Mouse (Mus musculus): ENCODE data around the gene Srsf10. TPM values are rescaled to one million over a fixed set of nuclear protein-coding genes. Genes with fewer than 3 reads are reported as not detected.

The Srsf10 gene
- polyA plus RNA-seq (2015; fragmentation: Nextera tagmentation; extraction: Ambion mirVana) = 144 and 166 TPM in 2 replicates

DNA sequence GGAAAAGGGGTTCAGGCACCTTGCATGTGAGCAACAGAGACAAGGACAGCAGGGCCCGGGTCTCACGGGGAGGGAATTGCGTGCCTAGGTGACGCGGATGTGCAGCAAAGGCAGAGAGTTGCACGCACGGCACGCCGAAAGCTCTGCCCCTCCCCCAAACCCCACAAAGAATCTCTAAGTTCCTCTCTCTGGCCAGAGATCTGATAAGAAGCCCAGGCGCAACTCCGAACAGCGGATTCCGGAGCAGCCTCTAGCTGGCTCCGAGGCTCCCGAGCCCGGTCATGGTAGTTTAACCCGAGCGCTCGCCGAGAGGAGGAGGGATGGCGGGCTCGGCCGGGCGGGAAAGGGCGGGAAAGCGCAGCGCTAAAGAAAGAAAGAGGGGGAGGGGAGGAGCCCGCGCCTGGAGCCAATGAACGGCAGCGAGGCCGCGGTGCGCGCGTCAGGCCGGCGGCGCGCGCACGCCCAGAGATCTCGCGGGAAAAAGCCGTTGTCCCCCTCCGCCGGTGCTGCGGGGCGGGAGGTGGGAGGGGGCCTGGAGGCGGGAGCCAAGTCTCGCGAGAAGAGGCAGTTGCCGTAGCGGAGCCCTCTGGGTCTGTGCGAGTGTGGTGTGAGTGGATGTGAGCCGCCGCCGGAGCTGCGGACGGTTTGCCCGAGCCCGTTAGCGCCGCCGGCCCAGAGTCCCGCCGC lies at the start of gene Srsf10:
Srsf10 (plus strand) TSS at position 212 of the 687 bp plus-strand sequence.
- peak within 1 kb of the TSS; percentile 99 for H3K27ac ChIP-seq (ENCODE audit: low read depth, low read length)
- H3K9me3 ChIP-seq (ENCODE audit: control insufficient read depth, low read length) = no peaks in the 10 kb centered on the region
- peak within 1 kb of the TSS; percentile 93 for H3K9ac ChIP-seq (ENCODE audit: low read depth, low read length)
- no peaks in the 10 kb centered on the region for H3K36me3 ChIP-seq (ENCODE audit: control insufficient read depth, insufficient read depth, low read length)
- peak within 1 kb of the TSS; percentile 78 for H3K4me2 ChIP-seq (ENCODE audit: low read length)
- H3K4me1 ChIP-seq (ENCODE audit: control insufficient read depth, insufficient read depth, low read depth, low read length) = peaks cover 30% of the 10 kb centered on the region
- H3K27me3 ChIP-seq (replicated peaks; ENCODE audit: control insufficient read depth, insufficient read depth, low read length) = no peaks in the 10 kb centered on the region
- WGBS = under 1% methylated on average over 56 of the region's 67 CpGs
- peak; percentile 97 for ATAC-seq
- peak within 1 kb of the TSS; percentile 97 for H3K4me3 ChIP-seq (ENCODE audit: low read length)

DNA sequence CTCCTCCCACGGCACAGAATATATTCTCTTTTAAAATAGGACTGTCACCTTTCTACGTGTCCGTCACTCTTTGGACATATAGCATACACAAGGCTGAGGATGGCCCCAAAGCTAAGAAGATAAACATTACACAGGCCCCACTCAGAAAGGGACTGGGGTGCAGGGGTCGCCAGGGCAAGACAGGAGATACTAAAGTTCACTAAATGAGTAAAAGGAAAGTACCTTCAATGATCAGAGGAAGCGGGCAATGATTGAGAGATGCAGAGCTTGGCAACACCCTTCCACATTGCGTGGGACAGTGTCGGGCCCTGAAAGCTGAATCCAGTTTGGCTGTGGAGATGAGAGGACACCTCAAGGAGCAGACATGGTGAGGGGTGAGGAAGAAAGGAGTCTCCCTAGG lies 40.7 kb upstream of the Srsf10 start:
- no peaks in the 10 kb centered on the region for H3K4me1 ChIP-seq (ENCODE audit: control insufficient read depth, insufficient read depth, low read depth, low read length)
- no peak for ATAC-seq
- no peak overlapping the region for H3K27ac ChIP-seq (ENCODE audit: low read depth, low read length)
- no peak overlapping the region for H3K4me2 ChIP-seq (ENCODE audit: low read length)
- no peaks in the 10 kb centered on the region for H3K9me3 ChIP-seq (ENCODE audit: control insufficient read depth, low read length)
- H3K9ac ChIP-seq (ENCODE audit: low read depth, low read length) = no peak overlapping the region
- WGBS = 87% methylated on average over 7 of the region's 7 CpGs
- no peaks in the 10 kb centered on the region for H3K36me3 ChIP-seq (ENCODE audit: control insufficient read depth, insufficient read depth, low read length)
- H3K27me3 ChIP-seq (replicated peaks; ENCODE audit: control insufficient read depth, insufficient read depth, low read length) = no peaks in the 10 kb centered on the region
- H3K4me3 ChIP-seq (ENCODE audit: low read length) = no peak overlapping the region

DNA sequence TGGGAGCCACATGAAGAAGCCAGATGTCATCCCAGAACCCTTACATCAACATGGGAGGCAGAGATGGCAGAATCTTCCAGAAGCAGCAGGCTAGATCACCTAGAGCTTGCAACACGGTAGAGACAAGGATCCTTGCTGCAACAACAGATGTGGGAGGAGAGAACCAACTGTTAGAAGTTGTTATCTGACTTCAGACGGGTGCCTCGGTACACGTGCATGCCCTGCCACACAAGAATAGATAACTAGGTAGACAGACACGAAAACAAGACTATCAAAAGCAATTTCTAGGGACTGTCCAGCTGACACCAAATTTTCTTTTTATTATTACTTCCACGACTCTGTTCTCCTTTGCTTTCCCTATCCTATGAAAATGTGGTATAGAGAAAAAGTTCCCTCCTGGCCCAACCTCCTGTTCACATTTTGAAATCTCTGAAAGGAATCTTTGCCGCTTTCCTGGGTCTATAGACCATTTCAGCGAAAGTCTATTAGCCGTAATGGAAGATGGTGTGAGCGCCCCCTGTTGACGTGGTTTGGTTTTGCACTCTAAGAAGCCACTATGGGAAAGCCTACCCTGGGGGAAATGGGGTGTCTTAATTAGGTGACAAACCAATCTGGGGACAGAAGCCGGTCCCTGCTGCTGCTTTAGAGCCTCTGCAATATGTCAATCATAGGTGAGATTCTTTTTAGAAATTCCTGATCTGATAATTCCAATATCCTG lies 38.5 kb upstream of the Srsf10 start:
- H3K4me1 ChIP-seq (ENCODE audit: control insufficient read depth, insufficient read depth, low read depth, low read length) = no peaks in the 10 kb centered on the region
- no peaks in the 10 kb centered on the region for H3K9me3 ChIP-seq (ENCODE audit: control insufficient read depth, low read length)
- no peak overlapping the region for H3K9ac ChIP-seq (ENCODE audit: low read depth, low read length)
- H3K27me3 ChIP-seq (replicated peaks; ENCODE audit: control insufficient read depth, insufficient read depth, low read length) = no peaks in the 10 kb centered on the region
- H3K4me2 ChIP-seq (ENCODE audit: low read length) = no peak overlapping the region
- no peak overlapping the region for H3K4me3 ChIP-seq (ENCODE audit: low read length)
- WGBS = 39% methylated on average over 12 of the region's 12 CpGs
- ATAC-seq = no peak
- H3K36me3 ChIP-seq (ENCODE audit: control insufficient read depth, insufficient read depth, low read length) = no peaks in the 10 kb centered on the region
- H3K27ac ChIP-seq (ENCODE audit: low read depth, low read length) = no peak overlapping the region

DNA sequence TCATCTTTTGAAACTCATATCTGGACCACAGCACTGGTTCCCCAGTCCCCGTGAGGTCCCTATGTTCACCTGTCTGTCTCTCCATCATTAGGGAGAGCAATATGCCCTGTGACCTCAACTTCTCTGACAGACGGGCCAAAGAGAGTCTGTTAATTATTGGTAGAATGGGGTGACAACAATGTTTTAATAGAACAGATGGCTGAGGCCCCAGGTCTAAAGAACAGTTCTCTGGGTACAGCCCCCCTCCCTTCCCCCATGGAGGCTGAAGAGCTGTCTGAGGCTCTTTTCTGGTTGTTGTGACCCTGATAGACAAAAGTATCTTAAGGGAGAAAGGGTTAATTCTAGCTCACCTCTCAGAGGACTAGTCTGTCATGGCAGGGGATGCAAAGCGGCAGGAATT lies 37.2 kb upstream of the Srsf10 start:
- Histone ChIP-seq H3K27ac (ENCODE audit: low read depth, low read length) (no peak overlapping the region), H3K36me3 (ENCODE audit: control insufficient read depth, insufficient read depth, low read length) (no peaks in the 10 kb centered on the region), H3K9ac (ENCODE audit: low read depth, low read length) (no peak overlapping the region), H3K4me1 (ENCODE audit: control insufficient read depth, insufficient read depth, low read depth, low read length) (no peaks in the 10 kb centered on the region), H3K27me3 (replicated peaks; ENCODE audit: control insufficient read depth, insufficient read depth, low read length) (no peaks in the 10 kb centered on the region), H3K9me3 (ENCODE audit: control insufficient read depth, low read length) (no peaks in the 10 kb centered on the region), H3K4me3 (ENCODE audit: low read length) (no peak overlapping the region), H3K4me2 (ENCODE audit: low read length) (no peak overlapping the region)
- WGBS = 73% methylated on average over 3 of the region's 3 CpGs
- ATAC-seq = no peak

DNA sequence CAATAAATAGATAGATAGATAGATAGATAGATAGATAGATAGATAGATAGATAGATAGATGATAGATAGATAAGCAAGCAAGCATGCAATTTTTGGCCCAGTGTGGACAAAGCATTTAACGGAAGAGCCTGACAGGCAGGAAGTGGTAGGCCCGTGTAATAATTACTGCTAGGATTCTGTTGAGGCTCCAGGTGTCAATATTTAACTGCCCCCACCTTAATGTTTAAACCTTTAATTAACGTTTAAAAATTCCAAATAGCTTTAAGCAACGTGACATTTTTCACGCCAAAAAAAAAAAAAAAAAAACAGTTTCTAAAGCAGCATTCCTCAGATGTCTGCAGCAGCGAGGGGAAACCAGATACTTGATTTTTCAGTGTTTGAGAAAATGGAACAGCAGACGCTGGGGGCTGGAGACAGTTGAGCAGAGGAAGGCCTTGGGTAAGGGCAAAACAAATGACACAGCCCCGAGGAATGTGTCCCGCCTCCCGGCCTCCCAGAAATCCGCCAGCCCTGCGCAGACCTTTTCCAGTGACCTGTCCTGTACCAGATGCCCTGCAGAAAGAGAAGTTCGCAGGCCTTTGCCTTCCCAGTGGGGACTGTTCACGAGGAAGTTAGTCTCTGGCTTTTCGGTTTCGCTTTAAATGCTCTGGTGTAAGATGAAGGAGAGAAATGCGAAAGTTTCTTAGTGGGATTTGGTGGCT lies 35.6 kb upstream of the Srsf10 start:
- 75% methylated on average over 17 of the region's 17 CpGs for WGBS
- H3K4me2 ChIP-seq (ENCODE audit: low read length) = no peak overlapping the region
- H3K4me1 ChIP-seq (ENCODE audit: control insufficient read depth, insufficient read depth, low read depth, low read length) = no peaks in the 10 kb centered on the region
- no peak for ATAC-seq
- no peak overlapping the region for H3K4me3 ChIP-seq (ENCODE audit: low read length)
- H3K27ac ChIP-seq (ENCODE audit: low read depth, low read length) = no peak overlapping the region
- no peaks in the 10 kb centered on the region for H3K36me3 ChIP-seq (ENCODE audit: control insufficient read depth, insufficient read depth, low read length)
- H3K27me3 ChIP-seq (replicated peaks; ENCODE audit: control insufficient read depth, insufficient read depth, low read length) = no peaks in the 10 kb centered on the region
- no peaks in the 10 kb centered on the region for H3K9me3 ChIP-seq (ENCODE audit: control insufficient read depth, low read length)
- H3K9ac ChIP-seq (ENCODE audit: low read depth, low read length) = no peak overlapping the region

DNA sequence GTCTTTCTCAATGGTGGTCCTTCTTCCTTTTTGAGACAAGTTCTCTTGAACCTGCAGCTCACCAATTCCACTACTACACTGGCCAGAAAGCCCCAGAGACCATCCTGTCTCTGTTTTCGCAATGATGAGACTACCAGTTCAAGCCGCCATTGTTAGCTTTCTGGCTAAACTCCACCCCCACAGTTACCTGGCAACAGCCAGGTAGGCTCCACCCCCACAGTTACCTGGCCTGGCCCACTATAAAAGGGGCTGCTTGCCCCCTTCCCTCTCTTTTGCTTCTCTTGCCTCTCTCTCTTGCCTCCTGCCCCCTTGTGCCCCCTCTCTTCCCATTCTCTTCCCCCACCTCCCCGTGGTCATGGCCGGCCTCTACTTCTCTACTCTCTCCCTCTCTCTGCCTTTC lies 33.8 kb upstream of the Srsf10 start:
- no peaks in the 10 kb centered on the region for H3K36me3 ChIP-seq (ENCODE audit: control insufficient read depth, insufficient read depth, low read length)
- no peak overlapping the region for H3K27ac ChIP-seq (ENCODE audit: low read depth, low read length)
- no peaks in the 10 kb centered on the region for H3K4me1 ChIP-seq (ENCODE audit: control insufficient read depth, insufficient read depth, low read depth, low read length)
- 86% methylated on average over 4 of the region's 4 CpGs for WGBS
- H3K4me2 ChIP-seq (ENCODE audit: low read length) = no peak overlapping the region
- no peaks in the 10 kb centered on the region for H3K9me3 ChIP-seq (ENCODE audit: control insufficient read depth, low read length)
- H3K27me3 ChIP-seq (replicated peaks; ENCODE audit: control insufficient read depth, insufficient read depth, low read length) = no peaks in the 10 kb centered on the region
- H3K9ac ChIP-seq (ENCODE audit: low read depth, low read length) = no peak overlapping the region
- H3K4me3 ChIP-seq (ENCODE audit: low read length) = no peak overlapping the region
- no peak for ATAC-seq

DNA sequence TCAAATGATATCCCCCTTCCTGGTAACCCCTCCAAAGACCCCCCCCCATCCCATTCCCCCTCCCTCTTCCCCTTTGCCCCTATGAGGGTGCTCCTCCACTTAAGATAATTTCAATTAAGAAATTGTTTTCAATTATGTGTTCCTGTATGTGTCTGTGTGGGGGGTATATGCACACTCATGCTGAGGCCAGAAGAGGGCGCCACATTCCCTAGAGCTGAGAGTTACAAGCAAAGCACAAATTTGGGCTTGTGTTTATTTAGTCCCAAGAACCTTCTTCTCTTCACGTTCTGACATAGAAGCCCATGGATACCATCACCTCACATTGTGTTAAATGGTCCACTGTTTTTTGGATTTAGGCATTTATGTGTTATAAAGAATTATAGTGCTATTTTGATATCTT lies 32.2 kb upstream of the Srsf10 start:
- no peak for ATAC-seq
- WGBS = 56% methylated on average over 2 of the region's 2 CpGs

DNA sequence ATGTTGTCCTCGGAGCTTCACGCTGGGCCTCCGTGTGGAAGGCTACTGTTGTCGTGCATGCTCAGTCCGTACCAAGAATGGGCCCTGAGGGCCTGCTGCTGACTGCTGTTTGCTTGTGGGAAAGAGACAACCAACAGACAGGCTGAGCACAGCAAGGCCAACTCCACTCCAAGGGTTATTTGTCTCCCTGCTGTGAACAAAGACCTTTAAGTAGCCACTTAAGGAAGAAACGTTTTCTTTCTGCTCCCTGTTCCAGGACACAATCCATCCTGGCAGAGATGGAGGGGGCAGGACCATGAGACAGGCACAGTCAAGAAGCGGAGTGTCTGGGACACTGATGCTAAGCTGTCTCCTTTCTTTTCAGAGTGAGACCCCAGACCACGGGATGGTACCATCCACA lies 31.3 kb upstream of the Srsf10 start:
- no peaks in the 10 kb centered on the region for H3K27me3 ChIP-seq (replicated peaks; ENCODE audit: control insufficient read depth, insufficient read depth, low read length)
- ATAC-seq = no peak
- H3K9me3 ChIP-seq (ENCODE audit: control insufficient read depth, low read length) = no peaks in the 10 kb centered on the region
- H3K4me2 ChIP-seq (ENCODE audit: low read length) = no peak overlapping the region
- WGBS = 43% methylated on average over 8 of the region's 8 CpGs
- no peak overlapping the region for H3K4me3 ChIP-seq (ENCODE audit: low read length)
- no peak overlapping the region for H3K9ac ChIP-seq (ENCODE audit: low read depth, low read length)
- H3K36me3 ChIP-seq (ENCODE audit: control insufficient read depth, insufficient read depth, low read length) = no peaks in the 10 kb centered on the region
- peaks cover 8% of the 10 kb centered on the region for H3K4me1 ChIP-seq (ENCODE audit: control insufficient read depth, insufficient read depth, low read depth, low read length)
- no peak overlapping the region for H3K27ac ChIP-seq (ENCODE audit: low read depth, low read length)

More for the DNA sequence above, 32.2 kb upstream of the Srsf10 start:
- no peaks in the 10 kb centered on the region for H3K9me3 ChIP-seq (ENCODE audit: control insufficient read depth, low read length)
- H3K4me1 ChIP-seq (ENCODE audit: control insufficient read depth, insufficient read depth, low read depth, low read length) = peaks cover 1% of the 10 kb centered on the region; the same call in 1 of the 2 replicates
- H3K4me3 ChIP-seq (ENCODE audit: low read length) = no peak overlapping the region
- no peak overlapping the region for H3K4me2 ChIP-seq (ENCODE audit: low read length)
- H3K36me3 ChIP-seq (ENCODE audit: control insufficient read depth, insufficient read depth, low read length) = no peaks in the 10 kb centered on the region
- H3K9ac ChIP-seq (ENCODE audit: low read depth, low read length) = no peak overlapping the region
- H3K27ac ChIP-seq (ENCODE audit: low read depth, low read length) = no peak overlapping the region
- no peaks in the 10 kb centered on the region for H3K27me3 ChIP-seq (replicated peaks; ENCODE audit: control insufficient read depth, insufficient read depth, low read length)

DNA sequence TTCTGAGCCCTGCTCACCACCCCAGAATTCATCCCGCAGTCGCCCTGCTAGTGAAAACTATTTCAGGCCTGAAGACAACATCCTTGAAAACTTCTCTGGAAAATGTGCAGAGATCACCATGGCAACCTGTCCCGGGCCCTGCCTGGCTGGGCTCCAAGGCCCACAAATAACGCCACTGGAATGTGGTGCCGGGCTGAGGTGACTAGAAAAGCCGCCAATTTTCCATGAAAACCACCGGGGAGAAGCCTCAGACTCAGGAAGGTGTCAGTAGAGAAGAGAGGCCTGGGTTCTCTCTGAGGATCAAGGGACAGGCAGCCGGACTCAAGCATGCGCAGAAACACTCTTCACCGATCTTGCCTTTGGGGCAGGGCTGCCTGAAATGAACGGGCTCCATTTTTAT lies 27.1 kb upstream of the Srsf10 start:
- Histone ChIP-seq H3K4me1 (ENCODE audit: control insufficient read depth, insufficient read depth, low read depth, low read length) (peaks cover 18% of the 10 kb centered on the region), H3K9ac (ENCODE audit: low read depth, low read length) (peak overlapping the region; percentile 46; the same call in 1 of the 2 replicates), H3K27me3 (replicated peaks; ENCODE audit: control insufficient read depth, insufficient read depth, low read length) (no peaks in the 10 kb centered on the region), H3K9me3 (ENCODE audit: control insufficient read depth, low read length) (no peaks in the 10 kb centered on the region), H3K4me3 (ENCODE audit: low read length) (no peak overlapping the region), H3K4me2 (ENCODE audit: low read length) (peak overlapping the region; percentile 35; the same call in 1 of the 2 replicates), H3K27ac (ENCODE audit: low read depth, low read length) (peak overlapping the region; percentile 32), H3K36me3 (ENCODE audit: control insufficient read depth, insufficient read depth, low read length) (no peaks in the 10 kb centered on the region)
- 22% methylated on average over 11 of the region's 11 CpGs for WGBS
- ATAC-seq = no peak

Data from hindbrain, embryonic 16.5 days (tissue).